Mouse (Mus musculus): ENCODE measurements at regions not wholly inside any gene's neighbourhood (a gene's known extent, or its start where the extent isn't known, plus 50 kb on each side); places are given as distances from the start of the nearest gene placed in this dataset.

DNA sequence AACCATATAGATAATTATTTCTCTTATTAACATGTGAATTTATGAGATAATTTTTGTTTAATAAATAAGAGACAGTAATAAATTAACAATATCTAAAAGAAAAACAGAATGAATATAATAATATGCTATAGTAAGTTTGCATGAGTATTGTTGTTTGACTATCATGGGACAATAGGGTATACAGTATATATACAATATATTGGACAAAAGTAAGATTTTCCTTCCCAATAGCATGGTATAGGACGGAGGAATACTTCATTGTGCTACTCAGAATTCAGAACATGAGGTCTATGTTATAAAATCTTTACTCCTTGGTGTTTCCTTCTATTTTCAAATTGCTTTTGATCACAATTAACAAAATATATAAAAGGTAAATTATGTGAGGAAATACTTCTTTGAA is 771.0 kb upstream of the Pcdh20 start:
- no peak for DNase-seq (ENCODE audit: low spot score)

DNA sequence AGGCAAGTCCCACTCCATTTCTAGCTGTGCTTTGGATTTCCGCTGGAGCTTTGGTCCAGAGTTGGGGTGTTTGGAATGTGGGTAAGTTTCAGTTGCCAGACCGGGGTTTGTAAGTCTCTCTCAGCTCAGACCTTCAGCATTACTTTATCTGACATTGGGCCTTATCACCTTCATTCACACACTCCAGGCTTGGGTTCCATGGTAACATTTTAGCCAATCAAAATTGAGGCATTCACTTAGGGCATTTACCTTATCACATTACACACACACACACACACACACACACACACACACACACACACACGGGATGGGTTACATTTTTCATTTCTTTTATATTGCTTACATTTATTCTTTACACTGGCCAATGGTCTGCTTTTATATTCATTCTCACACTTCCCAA is 765.3 kb upstream of the Pcdh20 start:
- no peak for DNase-seq (ENCODE audit: low spot score)

GRCm38 (mm10) chr14:89230482-89230881 is 759.3 kb upstream of the Pcdh20 start:
- no peak for DNase-seq (ENCODE audit: low spot score)

GRCm38 (mm10) chr14:89217390-89217789 is 746.2 kb upstream of the Pcdh20 start:
- no peak for DNase-seq (ENCODE audit: low spot score)

DNA sequence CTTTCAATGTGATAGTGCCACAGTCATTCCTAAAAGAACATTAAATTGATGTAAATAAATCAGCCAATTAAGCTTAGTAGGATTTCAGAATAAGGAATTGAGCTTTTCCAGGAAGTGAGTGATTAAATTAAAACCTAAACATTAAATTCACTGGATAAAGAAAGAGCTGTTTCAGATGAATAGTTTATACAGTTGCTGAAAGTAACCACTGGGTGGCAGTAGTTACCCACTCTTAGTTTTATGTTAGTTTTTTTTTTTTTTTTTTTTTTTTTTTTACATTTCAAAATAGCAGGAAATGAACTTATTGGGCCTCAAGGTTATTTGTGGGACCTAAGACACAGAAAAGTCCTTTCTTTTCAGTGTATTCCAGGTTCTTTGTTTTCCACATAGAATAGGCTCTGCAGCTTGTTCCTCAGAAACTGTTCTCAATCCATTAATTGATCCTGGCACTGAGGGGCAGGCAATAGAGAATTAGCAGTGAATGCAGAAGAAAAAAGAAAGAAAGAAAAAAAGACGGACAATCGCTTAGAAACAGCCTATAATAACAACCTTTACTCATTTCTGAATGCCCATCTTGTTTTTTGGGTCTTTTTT is 710.3 kb upstream of the Pcdh20 start:
- DNase-seq (ENCODE audit: low spot score) = no peak

DNA sequence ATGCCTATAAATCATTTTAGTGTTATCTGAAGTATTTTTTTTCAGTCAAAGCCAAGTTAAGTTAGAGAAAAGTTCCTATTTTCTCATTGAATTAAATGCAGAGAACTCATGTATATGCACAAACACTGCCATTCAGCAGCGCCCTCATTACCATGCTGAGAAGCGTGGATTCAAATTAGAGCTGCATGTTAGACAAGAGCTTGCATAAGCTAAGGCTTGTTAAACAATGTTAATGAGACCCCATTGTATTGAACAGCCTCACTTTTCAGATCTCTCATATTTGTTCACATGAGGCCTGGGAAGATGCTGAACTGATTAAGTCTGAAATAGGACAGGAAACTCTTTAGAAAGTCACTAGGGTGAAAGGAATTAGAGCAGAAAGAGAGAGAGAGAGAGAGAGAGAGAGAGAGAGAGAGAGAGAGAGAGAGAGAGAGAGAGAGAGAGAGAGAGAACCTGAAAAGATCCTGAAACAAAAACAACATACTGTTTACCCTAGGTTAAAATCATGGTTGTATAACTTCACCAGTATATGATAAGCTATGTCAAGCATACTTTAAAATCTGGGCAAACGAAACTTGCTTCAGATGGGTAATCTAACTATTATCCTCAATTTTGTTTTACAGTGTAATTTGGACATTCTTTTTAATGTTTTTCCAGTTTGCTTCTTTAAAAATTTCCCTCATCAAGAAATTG is 671.9 kb upstream of the Pcdh20 start:
- DNase-seq (ENCODE audit: low spot score) = no peak

- no peak for DNase-seq (ENCODE audit: low spot score)
These were observed 628.1 kb upstream of the Pcdh20 start for GRCm38 (mm10) chr14:89099296-89099695.

GRCm38 (mm10) chr14:89089661-89090060 is 618.5 kb upstream of the Pcdh20 start:
- no peak for DNase-seq (ENCODE audit: low spot score)

- no peak for DNase-seq (ENCODE audit: low spot score)
These were observed 604.8 kb upstream of the Pcdh20 start for GRCm38 (mm10) chr14:89076014-89076413.

DNA sequence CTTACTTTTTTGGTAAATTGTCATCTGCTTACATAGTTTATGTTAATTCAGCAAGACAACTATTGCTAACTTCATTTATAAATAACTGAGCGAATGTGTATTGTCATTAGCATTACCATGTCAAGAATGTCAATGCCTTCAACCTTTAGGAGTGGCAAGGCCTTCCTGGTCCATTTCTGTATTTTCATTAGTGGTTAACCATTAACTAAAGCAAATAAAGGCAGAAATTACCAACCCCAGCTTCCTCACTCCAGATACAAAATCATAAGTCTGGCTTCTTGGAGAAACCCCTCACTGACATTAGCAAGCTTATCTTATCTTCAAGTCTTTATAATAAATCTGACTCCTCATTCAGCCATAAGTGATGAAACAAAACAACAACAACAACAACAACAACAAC is 592.8 kb upstream of the Pcdh20 start:
- no peak for DNase-seq (ENCODE audit: low spot score)

GRCm38 (mm10) chr14:89062583-89063436 is 591.6 kb upstream of the Pcdh20 start:
- DNase-seq (ENCODE audit: low spot score) = no peak

DNA sequence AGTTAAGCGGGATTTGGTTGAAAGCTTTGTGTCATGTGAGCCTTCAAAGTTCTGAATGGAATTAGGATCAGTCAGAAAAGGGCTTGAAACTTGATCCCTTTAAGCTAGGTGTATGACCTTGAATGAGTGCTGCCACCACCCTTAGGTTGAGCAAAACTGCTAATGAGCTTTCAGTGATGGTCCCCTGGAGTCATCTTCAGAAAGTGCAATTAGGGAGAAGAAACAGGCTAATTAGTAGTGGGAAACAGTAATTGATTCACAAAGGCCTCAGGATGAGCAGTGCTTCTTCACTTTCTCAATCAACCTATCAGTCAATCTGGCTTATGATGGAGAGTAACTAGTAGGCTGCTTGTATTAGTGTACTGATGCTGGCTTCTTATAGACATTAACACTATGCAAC is 590.1 kb upstream of the Pcdh20 start:
- no peak for DNase-seq (ENCODE audit: low spot score)

GRCm38 (mm10) chr14:89034390-89034789 is 563.2 kb upstream of the Pcdh20 start:
- no peak for DNase-seq (ENCODE audit: low spot score)

- DNase-seq (ENCODE audit: low spot score) = no peak
These were observed 540.2 kb upstream of the Pcdh20 start for GRCm38 (mm10) chr14:89011440-89011839.

DNA sequence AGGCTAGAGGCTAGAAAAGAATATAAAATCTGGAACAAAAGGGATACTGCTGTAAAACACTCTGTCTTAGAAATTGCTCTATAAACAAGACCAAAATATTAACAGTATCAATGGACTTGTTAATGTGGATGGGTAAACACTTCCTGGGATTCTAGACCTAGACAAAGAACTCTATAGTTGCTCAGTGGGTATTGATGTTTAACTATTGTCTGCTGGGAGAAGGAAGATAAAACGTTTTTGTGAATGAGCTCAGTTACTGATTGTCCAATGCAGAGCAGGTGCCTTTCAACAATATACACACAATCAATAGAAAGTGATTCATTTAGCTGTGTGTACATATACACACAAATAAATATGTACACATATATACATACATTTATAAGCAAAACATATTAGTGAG is 538.5 kb upstream of the Pcdh20 start:
- DNase-seq (ENCODE audit: low spot score) = no peak

DNA sequence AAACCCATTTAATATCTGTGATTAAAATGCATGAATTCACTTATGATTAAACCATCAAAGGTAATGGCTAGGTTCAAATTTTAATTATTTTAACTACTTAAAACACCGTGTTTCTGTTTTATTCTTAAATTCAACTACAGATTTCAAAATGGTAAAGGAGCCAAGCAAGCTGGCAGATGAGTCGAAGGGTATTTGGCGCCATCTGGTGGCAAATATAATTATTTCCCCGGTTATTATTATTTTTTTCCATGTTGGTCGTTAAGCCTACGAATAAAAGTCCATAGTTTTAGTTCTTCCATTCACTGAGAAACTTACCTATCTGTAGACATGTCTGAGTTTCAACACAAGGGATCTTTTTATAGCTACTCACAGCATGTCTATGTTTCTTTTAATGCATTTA is 510.7 kb upstream of the Pcdh20 start:
- DNase-seq (ENCODE audit: low spot score) = peak; percentile 16

GRCm38 (mm10) chr14:88976007-88976406 is 504.8 kb upstream of the Pcdh20 start:
- DNase-seq (ENCODE audit: low spot score) = no peak

DNA sequence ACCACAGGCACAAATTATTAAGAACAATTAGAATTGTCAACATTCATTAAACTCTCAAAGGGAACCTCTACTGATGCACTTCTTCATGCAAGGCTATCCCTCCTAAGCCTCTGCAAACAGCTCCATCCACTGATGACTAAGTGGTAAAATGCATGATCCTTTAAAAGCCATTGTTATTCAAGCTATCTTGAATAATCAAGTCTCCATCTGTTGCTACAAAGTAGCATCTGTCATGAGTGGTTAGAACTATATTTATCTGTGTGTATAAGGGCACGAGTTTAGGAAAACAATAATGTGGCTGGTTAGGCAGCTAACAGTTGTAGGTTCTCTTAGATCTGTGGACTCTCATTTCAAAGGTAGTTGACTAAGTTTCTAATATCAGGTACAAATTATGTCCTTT is 463.4 kb upstream of the Pcdh20 start:
- DNase-seq (ENCODE audit: low spot score) = no peak
